Mouse (Mus musculus) kidney, postnatal 0 days (tissue): ENCODE results near the gene Cyp26c1. TPM values are rescaled to one million over a fixed set of nuclear protein-coding genes. Genes with fewer than 3 reads are reported as not detected.

Experiments used
- ATAC-seq: fragments of 200-750 bp; cut with Nextera tagmentation; replicated peaks from 2 replicates; pipeline ENCODE4 v1.8.0; 2017; ENCODE audit warnings: low read depth, moderate number of reproducible peaks, moderate TSS enrichment, moderate library complexity; ENCODE audit not compliant: low FRiP score
- DNase-seq: peaks from one replicate; pipeline ENCODE4 v3.0.0-alpha.2; 2016; ENCODE audit warnings: low spot score
- H3K27ac ChIP-seq: fragments of 300-500 bp; sonication (generic); 2 replicates; pipeline ENCODE4 v1.5.1; 2014; ENCODE audit warnings: mild to moderate bottlenecking
- H3K27me3 ChIP-seq: fragments of 300-500 bp; sonication (generic); 2 replicates; pipeline ENCODE4 v1.6.1; 2014; ENCODE audit warnings: low read length, mixed read lengths; ENCODE audit not compliant: insufficient read depth
- H3K36me3 ChIP-seq: fragments of 300-500 bp; sonication (generic); 2 replicates; pipeline ENCODE4 v1.6.1; 2014; ENCODE audit warnings: low read length, mixed read lengths; ENCODE audit not compliant: insufficient read depth
- H3K4me1 ChIP-seq: fragments of 300-500 bp; sonication (generic); replicated peaks from 2 replicates; pipeline ENCODE4 v1.6.1; 2014; ENCODE audit warnings: antibody characterized with exemption, low read length, mixed read lengths; ENCODE audit not compliant: insufficient read depth
- H3K4me2 ChIP-seq: fragments of 300-500 bp; sonication (generic); 2 replicates; pipeline ENCODE4 v1.6.1; 2014; ENCODE audit warnings: mild to moderate bottlenecking, low read length, moderate library complexity, mixed read lengths
- H3K4me3 ChIP-seq: fragments of 300-500 bp; sonication (generic); replicated peaks from 2 replicates; pipeline ENCODE4 v1.5.1; 2014; ENCODE audit warnings: low read depth, low read length
- H3K9ac ChIP-seq: fragments of 300-500 bp; sonication (generic); 2 replicates; pipeline ENCODE4 v1.6.1; 2014; ENCODE audit warnings: low read depth, low read length
- H3K9me3 ChIP-seq: fragments of 300-500 bp; sonication (generic); replicated peaks from 2 replicates; pipeline ENCODE4 v1.6.1; 2016; ENCODE audit warnings: low read length, inconsistent platforms, mixed read lengths
- CTCF ChIP-seq: IDR thresholded peaks from 2 replicates; pipeline ENCODE4 v1.5.1; 2016; ENCODE audit warnings: antibody characterized with exemption, low read depth, mild to moderate bottlenecking, moderate library complexity
- WGBS: fragments of 180-500 bp; shearing (Covaris S2); extraction: QIAGEN DNeasy Blood & Tissue Kit; methylation state at CpG from one replicate; pipeline ENCODE4 v1.1.7; 2014; 5-methylcytosine and 5-hydroxymethylcytosine counted together
- polyA plus RNA-seq: library from polyadenylated mRNA; unstranded; fragments of >200 nt; fragmentation: Nextera tagmentation; extraction: Ambion mirVana; gene quantifications from 2 replicates; pipeline ENCODE4 v1.2.1, GENCODE M21; 2015

Cyp26c1 gene
- polyA plus RNA-seq = not detected in 2 replicates

GRCm38 (mm10) chr19:37685281-37685680 lies at the start of gene Cyp26c1:
Gene Cyp26c1 (plus strand): TSS chr19:37685581.
- H3K4me3 ChIP-seq = no peak within 1 kb of the TSS
- DNase-seq (no peak), ATAC-seq (no peak)
- no peaks in the 10 kb centered on the region for H3K9me3 ChIP-seq
- peaks cover 66% of the 10 kb centered on the region for H3K27me3 ChIP-seq
- no peaks in the 10 kb centered on the region for H3K36me3 ChIP-seq
- TF ChIP-seq CTCF = no peak
- no peak within 1 kb of the TSS for H3K9ac ChIP-seq
- H3K4me2 ChIP-seq = no peak within 1 kb of the TSS
- no peak within 1 kb of the TSS for H3K27ac ChIP-seq
- 13% methylated on average over 6 of the region's 6 CpGs for WGBS
- H3K4me1 ChIP-seq = no peaks in the 10 kb centered on the region

GRCm38 (mm10) chr19:37647994-37648393 lies 37.4 kb upstream of the Cyp26c1 start:
- Histone ChIP-seq H3K4me3 (no peak overlapping the region), H3K36me3 (no peaks in the 10 kb centered on the region), H3K27me3 (no peaks in the 10 kb centered on the region), H3K9me3 (no peaks in the 10 kb centered on the region), H3K27ac (no peak overlapping the region), H3K4me1 (no peaks in the 10 kb centered on the region), H3K9ac (no peak overlapping the region), H3K4me2 (no peak overlapping the region)
- ATAC-seq (no peak), DNase-seq (peak; percentile 8)
- TF ChIP-seq CTCF = peak; percentile 57
- WGBS = 37% methylated on average over 2 of the region's 2 CpGs

DNA sequence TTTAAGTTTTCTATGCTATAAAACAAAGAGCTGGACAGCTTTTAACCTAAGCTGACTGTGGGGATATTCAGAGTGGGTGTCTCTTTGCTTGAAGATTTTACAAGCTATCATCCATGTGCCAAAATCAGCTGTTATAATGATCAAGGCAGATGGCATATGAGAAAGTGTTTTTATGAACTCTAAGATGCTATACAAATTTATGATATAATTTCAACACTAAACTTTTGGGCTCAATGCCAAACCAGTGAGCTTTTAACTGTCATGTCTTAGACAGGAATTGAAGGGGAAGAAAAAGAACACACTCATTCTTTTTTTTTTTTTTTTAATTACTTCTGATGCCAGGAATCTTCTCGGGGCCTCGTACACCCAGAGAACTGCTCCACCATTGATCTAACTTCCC lies 34.9 kb upstream of the Cyp26c1 start:
- ATAC-seq (no peak), DNase-seq (no peak)
- TF ChIP-seq CTCF = no peak
- H3K9me3 ChIP-seq = no peaks in the 10 kb centered on the region
- no peak overlapping the region for H3K4me2 ChIP-seq
- no peak overlapping the region for H3K27ac ChIP-seq
- H3K27me3 ChIP-seq = no peaks in the 10 kb centered on the region
- no peaks in the 10 kb centered on the region for H3K36me3 ChIP-seq
- H3K4me3 ChIP-seq = no peak overlapping the region
- WGBS = 58% methylated on average over 2 of the region's 2 CpGs
- no peak overlapping the region for H3K9ac ChIP-seq
- H3K4me1 ChIP-seq = no peaks in the 10 kb centered on the region

- no peak for DNase-seq
- Histone ChIP-seq H3K9ac (no peak overlapping the region), H3K27me3 (no peaks in the 10 kb centered on the region), H3K9me3 (no peaks in the 10 kb centered on the region), H3K4me3 (no peak overlapping the region), H3K4me2 (no peak overlapping the region), H3K36me3 (no peaks in the 10 kb centered on the region), H3K4me1 (no peaks in the 10 kb centered on the region), H3K27ac (no peak overlapping the region)
- no peak for ATAC-seq
- no peak for TF ChIP-seq CTCF
- WGBS = 51% methylated on average over 5 of the region's 5 CpGs
These were observed 31.4 kb upstream of the Cyp26c1 start for GRCm38 (mm10) chr19:37654012-37654411.

- no peak overlapping the region for H3K4me3 ChIP-seq
- 15% methylated on average over 9 of the region's 9 CpGs for WGBS
These were observed 28.9 kb upstream of the Cyp26c1 start for GRCm38 (mm10) chr19:37656441-37656840.

DNA sequence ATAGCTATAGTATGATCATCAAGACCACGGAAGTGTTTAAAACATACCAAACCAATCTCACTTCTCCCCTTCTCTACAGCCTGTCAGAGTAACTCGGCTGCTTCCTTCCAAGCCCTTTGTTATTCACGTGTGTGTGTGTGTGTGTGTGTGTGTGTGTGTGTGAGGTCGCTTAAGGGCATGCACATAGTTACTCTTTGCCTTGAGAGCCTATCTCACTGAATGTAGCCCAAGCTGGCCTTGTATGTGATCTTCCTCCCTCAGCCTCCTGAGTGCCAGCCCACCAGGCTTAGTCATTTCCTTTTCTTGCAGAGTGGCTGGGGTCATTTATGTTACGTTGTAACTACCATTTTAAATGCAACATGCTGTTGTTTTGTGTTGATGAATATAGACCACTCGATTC lies 20.1 kb upstream of the Cyp26c1 start:
- TF ChIP-seq CTCF = no peak
- Histone ChIP-seq H3K36me3 (no peaks in the 10 kb centered on the region), H3K27ac (no peak overlapping the region), H3K4me1 (no peaks in the 10 kb centered on the region), H3K4me2 (no peak overlapping the region), H3K9ac (no peak overlapping the region), H3K4me3 (no peak overlapping the region), H3K9me3 (no peaks in the 10 kb centered on the region), H3K27me3 (no peaks in the 10 kb centered on the region)
- ATAC-seq = no peak
- 80% methylated on average over 6 of the region's 6 CpGs for WGBS
- no peak for DNase-seq

More at GRCm38 (mm10) chr19:37656441-37656840, 28.9 kb upstream of the Cyp26c1 start:
- DNase-seq = peak; percentile 12
- no peaks in the 10 kb centered on the region for H3K27me3 ChIP-seq
- H3K4me1 ChIP-seq = no peaks in the 10 kb centered on the region
- H3K36me3 ChIP-seq = no peaks in the 10 kb centered on the region
- no peaks in the 10 kb centered on the region for H3K9me3 ChIP-seq
- TF ChIP-seq CTCF = no peak
- no peak overlapping the region for H3K4me2 ChIP-seq
- H3K27ac ChIP-seq = no peak overlapping the region
- H3K9ac ChIP-seq = no peak overlapping the region
- ATAC-seq = no peak
